Mouse (Mus musculus): ENCODE measurements around the gene Cd70. TPM values are rescaled to one million over a fixed set of nuclear protein-coding genes. Genes with fewer than 3 reads are reported as not detected.

Cd70 gene
- polyA plus RNA-seq, 1 experiment from 2014 or later: not detected

DNA sequence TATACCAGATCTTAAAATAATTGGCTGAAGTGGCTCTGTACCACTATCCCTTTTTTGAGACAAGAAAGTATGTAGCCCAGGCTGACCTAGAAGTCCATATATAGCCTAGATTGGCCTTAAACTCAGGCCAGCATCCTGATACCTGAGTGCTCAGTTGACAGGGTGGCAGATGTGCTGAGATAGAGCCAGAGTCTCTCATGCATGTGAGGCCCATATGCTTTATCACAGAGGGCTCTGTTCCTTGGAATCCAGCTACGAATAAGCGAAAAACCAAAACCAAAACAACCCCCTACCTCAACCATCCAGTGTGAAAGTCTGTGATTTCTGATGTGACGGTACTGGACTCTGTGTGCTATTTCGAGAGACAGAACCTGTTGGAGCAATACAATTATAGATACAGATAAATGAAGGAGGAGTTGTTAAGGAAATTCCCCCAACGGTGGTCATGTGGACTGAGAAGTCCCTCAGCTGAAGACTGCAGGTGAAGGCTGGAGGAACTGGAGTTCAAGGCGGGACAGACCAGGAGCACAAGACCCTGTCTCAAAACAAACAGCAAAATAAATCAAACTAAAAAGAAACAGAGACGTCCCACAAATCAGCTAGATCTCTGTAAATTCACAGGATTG, 41.4 kb downstream of the Cd70 start:
- no peaks in the 10 kb centered on the region for H3K36me3 ChIP-seq (ENCODE audit: control insufficient read depth, insufficient read depth, low read length)
- no peaks in the 10 kb centered on the region for H3K27me3 ChIP-seq (ENCODE audit: control insufficient read depth, insufficient read depth, low read length)
- no peak overlapping the region for H3K27ac ChIP-seq (replicated peaks; ENCODE audit: low read depth, low read length)
- no peak for DNase-seq (ENCODE audit: low spot score)
- no peak for ATAC-seq (ENCODE audit: insufficient number of reproducible peaks, low FRiP score, low TSS enrichment, low read depth)
- 0 out of 2 replicates have a peak, but pooled peaks cover 2% of the 10 kb centered on the region for H3K4me1 ChIP-seq (ENCODE audit: control insufficient read depth, insufficient read depth, low read length)
- no peak overlapping the region for H3K4me3 ChIP-seq (ENCODE audit: low read depth, low read length)
- 75% methylated on average over 7 of the region's 7 CpGs for WGBS
- H3K4me2 ChIP-seq (ENCODE audit: low read depth, severe bottlenecking): no peak overlapping the region
- no peaks in the 10 kb centered on the region for H3K9me3 ChIP-seq (ENCODE audit: control insufficient read depth, low read length)
- H3K9ac ChIP-seq (ENCODE audit: low read length): no peak overlapping the region

DNA sequence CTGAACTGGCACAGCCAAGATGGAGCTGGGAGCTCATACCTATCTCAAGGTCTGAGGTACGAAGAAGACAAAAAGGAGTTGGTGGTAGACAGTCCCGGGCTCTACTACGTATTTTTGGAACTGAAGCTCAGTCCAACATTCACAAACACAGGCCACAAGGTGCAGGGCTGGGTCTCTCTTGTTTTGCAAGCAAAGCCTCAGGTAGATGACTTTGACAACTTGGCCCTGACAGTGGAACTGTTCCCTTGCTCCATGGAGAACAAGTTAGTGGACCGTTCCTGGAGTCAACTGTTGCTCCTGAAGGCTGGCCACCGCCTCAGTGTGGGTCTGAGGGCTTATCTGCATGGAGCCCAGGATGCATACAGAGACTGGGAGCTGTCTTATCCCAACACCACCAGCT, 42.5 kb downstream of the Cd70 start:
- H3K27me3 ChIP-seq (ENCODE audit: control insufficient read depth, insufficient read depth, low read length): no peaks in the 10 kb centered on the region
- no peaks in the 10 kb centered on the region for H3K36me3 ChIP-seq (ENCODE audit: control insufficient read depth, insufficient read depth, low read length)
- no peak overlapping the region for H3K27ac ChIP-seq (replicated peaks; ENCODE audit: low read depth, low read length)
- H3K9me3 ChIP-seq (ENCODE audit: control insufficient read depth, low read length): no peaks in the 10 kb centered on the region
- DNase-seq (ENCODE audit: low spot score) (no peak), ATAC-seq (ENCODE audit: insufficient number of reproducible peaks, low FRiP score, low TSS enrichment, low read depth) (no peak)
- H3K9ac ChIP-seq (ENCODE audit: low read length): no peak overlapping the region
- peak overlapping the region; percentile 90; the same call in 1 of the 2 replicates for H3K4me2 ChIP-seq (ENCODE audit: low read depth, severe bottlenecking)
- no peak overlapping the region for H3K4me3 ChIP-seq (ENCODE audit: low read depth, low read length)
- WGBS: 89% methylated on average over 5 of the region's 5 CpGs
- 0 out of 2 replicates have a peak, but pooled peaks cover 2% of the 10 kb centered on the region for H3K4me1 ChIP-seq (ENCODE audit: control insufficient read depth, insufficient read depth, low read length)

- H3K27me3 ChIP-seq (ENCODE audit: control insufficient read depth, insufficient read depth, low read length): no peaks in the 10 kb centered on the region
- ATAC-seq (ENCODE audit: insufficient number of reproducible peaks, low FRiP score, low TSS enrichment, low read depth): no peak
- H3K4me2 ChIP-seq (ENCODE audit: low read depth, severe bottlenecking): peak overlapping the region; percentile 90
- H3K4me1 ChIP-seq (ENCODE audit: control insufficient read depth, insufficient read depth, low read length): 0 out of 2 replicates have a peak, but pooled peaks cover 2% of the 10 kb centered on the region
- peak overlapping the region; percentile 69; the same call in 1 of the 2 replicates for H3K9ac ChIP-seq (ENCODE audit: low read length)
- no peak for DNase-seq (ENCODE audit: low spot score)
- H3K9me3 ChIP-seq (ENCODE audit: control insufficient read depth, low read length): no peaks in the 10 kb centered on the region
- no peak overlapping the region for H3K27ac ChIP-seq (replicated peaks; ENCODE audit: low read depth, low read length)
- peak overlapping the region; percentile 61 for H3K4me3 ChIP-seq (ENCODE audit: low read depth, low read length)
- 6% methylated on average over 9 of the region's 9 CpGs for WGBS
- H3K36me3 ChIP-seq (ENCODE audit: control insufficient read depth, insufficient read depth, low read length): no peaks in the 10 kb centered on the region
Observed at GRCm38 (mm10) chr17:57106035-57106368, 43.6 kb downstream of the Cd70 start.

DNA sequence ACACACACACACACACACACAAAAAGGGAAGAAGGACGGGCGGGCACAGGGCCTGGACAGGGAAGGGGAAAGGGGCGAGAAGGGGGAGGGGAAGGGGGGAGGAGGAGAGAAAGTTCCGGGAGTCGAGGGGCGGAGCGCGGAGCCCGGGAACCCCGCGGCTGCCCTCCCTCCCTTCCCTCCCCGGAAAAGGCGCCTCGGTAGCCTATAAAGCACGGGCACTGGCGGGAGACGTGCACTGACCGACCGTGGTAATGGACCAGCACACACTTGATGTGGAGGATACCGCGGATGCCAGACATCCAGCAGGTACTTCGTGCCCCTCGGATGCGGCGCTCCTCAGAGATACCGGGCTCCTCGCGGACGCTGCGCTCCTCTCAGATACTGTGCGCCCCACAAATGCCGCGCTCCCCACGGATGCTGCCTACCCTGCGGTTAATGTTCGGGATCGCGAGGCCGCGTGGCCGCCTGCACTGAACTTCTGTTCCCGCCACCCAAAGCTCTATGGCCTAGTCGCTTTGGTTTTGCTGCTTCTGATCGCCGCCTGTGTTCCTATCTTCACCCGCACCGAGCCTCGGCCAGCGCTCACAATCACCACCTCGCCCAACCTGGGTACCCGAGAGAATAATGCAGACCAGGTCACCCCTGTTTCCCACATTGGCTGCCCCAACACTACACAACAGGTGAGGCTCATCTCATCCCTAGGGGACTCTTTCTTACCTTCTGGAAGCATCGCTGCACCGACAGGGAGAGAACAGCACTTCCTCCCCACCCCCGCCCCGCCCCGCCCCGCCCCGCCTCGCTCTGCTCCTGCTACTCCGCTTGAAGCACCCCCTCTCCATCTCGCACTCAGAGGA, 44.2 kb downstream of the Cd70 start, which contains the start of gene Tnfsf9:
TSS of gene Tnfsf9 (plus strand) at position 145 of the 854 bp plus-strand sequence.
- under 1% methylated on average over 51 of the region's 61 CpGs for WGBS
- no peak within 1 kb of the TSS for H3K27ac ChIP-seq (replicated peaks; ENCODE audit: low read depth, low read length)
- ATAC-seq (ENCODE audit: insufficient number of reproducible peaks, low FRiP score, low TSS enrichment, low read depth): peak; percentile 79
- peak within 1 kb of the TSS; percentile 61 for H3K4me3 ChIP-seq (ENCODE audit: low read depth, low read length)
- no peaks in the 10 kb centered on the region for H3K27me3 ChIP-seq (ENCODE audit: control insufficient read depth, insufficient read depth, low read length)
- no peaks in the 10 kb centered on the region for H3K36me3 ChIP-seq (ENCODE audit: control insufficient read depth, insufficient read depth, low read length)
- peak within 1 kb of the TSS; percentile 90 for H3K4me2 ChIP-seq (ENCODE audit: low read depth, severe bottlenecking)
- H3K9ac ChIP-seq (ENCODE audit: low read length): peak within 1 kb of the TSS; percentile 69
- 0 out of 2 replicates have a peak, but pooled peaks cover 2% of the 10 kb centered on the region for H3K4me1 ChIP-seq (ENCODE audit: control insufficient read depth, insufficient read depth, low read length)
- H3K9me3 ChIP-seq (ENCODE audit: control insufficient read depth, low read length): no peaks in the 10 kb centered on the region
- DNase-seq (ENCODE audit: low spot score): peak; percentile 71

- WGBS: 46% methylated on average over 4 of the region's 4 CpGs
- no peak overlapping the region for H3K27ac ChIP-seq (replicated peaks; ENCODE audit: low read depth, low read length)
- no peak for ATAC-seq (ENCODE audit: insufficient number of reproducible peaks, low FRiP score, low TSS enrichment, low read depth)
Observed at GRCm38 (mm10) chr17:57104496-57104895, 45.1 kb downstream of the Cd70 start.

GRCm38 (mm10) chr17:57102276-57102675, 47.3 kb downstream of the Cd70 start:
- DNase-seq (ENCODE audit: low spot score) (no peak), ATAC-seq (ENCODE audit: insufficient number of reproducible peaks, low FRiP score, low TSS enrichment, low read depth) (no peak)
- WGBS: 72% methylated on average over 2 of the region's 2 CpGs
- Histone ChIP-seq H3K4me1 (ENCODE audit: control insufficient read depth, insufficient read depth, low read length) (0 out of 2 replicates have a peak, but pooled peaks cover 2% of the 10 kb centered on the region), H3K27me3 (ENCODE audit: control insufficient read depth, insufficient read depth, low read length) (no peaks in the 10 kb centered on the region), H3K4me3 (ENCODE audit: low read depth, low read length) (no peak overlapping the region), H3K36me3 (ENCODE audit: control insufficient read depth, insufficient read depth, low read length) (no peaks in the 10 kb centered on the region), H3K27ac (replicated peaks; ENCODE audit: low read depth, low read length) (no peak overlapping the region), H3K9ac (ENCODE audit: low read length) (no peak overlapping the region), H3K9me3 (ENCODE audit: control insufficient read depth, low read length) (no peaks in the 10 kb centered on the region), H3K4me2 (ENCODE audit: low read depth, severe bottlenecking) (no peak overlapping the region)

More at GRCm38 (mm10) chr17:57104496-57104895, 45.1 kb downstream of the Cd70 start:
- Histone ChIP-seq H3K9ac (ENCODE audit: low read length) (peak overlapping the region; percentile 69), H3K9me3 (ENCODE audit: control insufficient read depth, low read length) (no peaks in the 10 kb centered on the region), H3K4me3 (ENCODE audit: low read depth, low read length) (no peak overlapping the region), H3K36me3 (ENCODE audit: control insufficient read depth, insufficient read depth, low read length) (no peaks in the 10 kb centered on the region), H3K4me2 (ENCODE audit: low read depth, severe bottlenecking) (peak overlapping the region; percentile 90; the same call in 1 of the 2 replicates), H3K4me1 (ENCODE audit: control insufficient read depth, insufficient read depth, low read length) (0 out of 2 replicates have a peak, but pooled peaks cover 2% of the 10 kb centered on the region), H3K27me3 (ENCODE audit: control insufficient read depth, insufficient read depth, low read length) (no peaks in the 10 kb centered on the region)
- no peak for DNase-seq (ENCODE audit: low spot score)

DNA sequence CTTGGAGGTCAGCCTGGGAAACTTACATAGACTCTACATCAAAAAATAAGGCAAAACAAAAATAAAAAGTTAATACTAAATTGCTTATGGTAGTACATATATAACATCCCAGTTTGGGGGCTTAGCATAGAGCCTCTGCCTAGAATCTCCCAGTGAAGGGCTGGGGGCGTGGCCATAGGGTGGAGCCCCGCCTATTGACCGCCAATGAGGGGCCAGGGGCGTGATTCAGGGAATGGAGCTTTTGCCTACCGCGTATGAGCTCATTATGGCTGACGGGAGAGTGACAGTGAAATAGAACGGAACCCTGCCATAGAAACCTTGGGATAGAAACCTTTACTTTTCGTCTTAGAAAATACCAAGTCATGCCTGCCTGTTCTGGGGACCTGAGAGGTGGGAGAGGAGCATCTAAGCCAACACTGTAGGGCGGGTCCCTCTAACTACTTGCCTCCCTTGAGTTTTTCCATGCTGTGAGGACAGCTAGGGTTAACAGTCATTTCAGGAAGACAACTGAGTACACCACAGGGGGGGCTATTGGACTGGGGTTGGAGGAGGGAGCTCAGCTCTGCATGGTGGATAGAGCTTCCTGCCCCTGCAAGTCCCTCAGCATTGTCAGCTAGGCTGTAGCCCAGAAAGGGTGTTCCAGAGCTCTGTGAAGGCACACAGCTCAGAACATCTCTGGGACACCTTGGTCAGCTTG, 49.8 kb downstream of the Cd70 start:
- ATAC-seq (ENCODE audit: insufficient number of reproducible peaks, low FRiP score, low TSS enrichment, low read depth) (no peak), DNase-seq (ENCODE audit: low spot score) (peak; percentile 33)
- WGBS: 4% methylated on average over 10 of the region's 10 CpGs
- Histone ChIP-seq H3K9me3 (ENCODE audit: control insufficient read depth, low read length) (no peaks in the 10 kb centered on the region), H3K36me3 (ENCODE audit: control insufficient read depth, insufficient read depth, low read length) (no peaks in the 10 kb centered on the region), H3K4me2 (ENCODE audit: low read depth, severe bottlenecking) (no peak overlapping the region), H3K9ac (ENCODE audit: low read length) (no peak overlapping the region), H3K4me1 (ENCODE audit: control insufficient read depth, insufficient read depth, low read length) (0 out of 2 replicates have a peak, but pooled peaks cover 2% of the 10 kb centered on the region), H3K27ac (replicated peaks; ENCODE audit: low read depth, low read length) (no peak overlapping the region), H3K27me3 (ENCODE audit: control insufficient read depth, insufficient read depth, low read length) (0 out of 2 replicates have a peak, but pooled peaks cover 2% of the 10 kb centered on the region), H3K4me3 (ENCODE audit: low read depth, low read length) (no peak overlapping the region)

- 79% methylated on average over 5 of the region's 5 CpGs for WGBS
- Histone ChIP-seq H3K4me1 (ENCODE audit: control insufficient read depth, insufficient read depth, low read length) (no peaks in the 10 kb centered on the region), H3K4me3 (ENCODE audit: low read depth, low read length) (no peak overlapping the region), H3K27ac (replicated peaks; ENCODE audit: low read depth, low read length) (no peak overlapping the region), H3K9me3 (ENCODE audit: control insufficient read depth, low read length) (no peaks in the 10 kb centered on the region), H3K9ac (ENCODE audit: low read length) (no peak overlapping the region), H3K27me3 (ENCODE audit: control insufficient read depth, insufficient read depth, low read length) (0 out of 2 replicates have a peak, but pooled peaks cover 2% of the 10 kb centered on the region), H3K36me3 (ENCODE audit: control insufficient read depth, insufficient read depth, low read length) (no peaks in the 10 kb centered on the region), H3K4me2 (ENCODE audit: low read depth, severe bottlenecking) (no peak overlapping the region)
- no peak for ATAC-seq (ENCODE audit: insufficient number of reproducible peaks, low FRiP score, low TSS enrichment, low read depth)
- DNase-seq (ENCODE audit: low spot score): no peak
Observed at GRCm38 (mm10) chr17:57098321-57098720, 51.3 kb downstream of the Cd70 start.

All from limb, embryonic 11.5 days (tissue).